Mouse (Mus musculus) testis, postnatal 10 days (tissue): ENCODE measurements at regions not wholly inside any gene's neighbourhood (a gene's known extent, or its start where the extent isn't known, plus 50 kb on each side); places are given as distances from the start of the nearest gene placed in this dataset.

Experiments used
- DNase-seq: peaks from one replicate; pipeline ENCODE4 v3.0.0; 2021; ENCODE audit warnings: low spot score

GRCm38 (mm10) chr7:125262672-125263365, 181.7 kb upstream of the Kdm8 start:
- no peak for DNase-seq

- no peak for DNase-seq
Measured at GRCm38 (mm10) chr7:125263756-125264155, 180.7 kb upstream of the Kdm8 start.

GRCm38 (mm10) chr7:125270711-125271110, 173.8 kb upstream of the Kdm8 start:
- DNase-seq: no peak

GRCm38 (mm10) chr7:125271356-125271755, 173.1 kb upstream of the Kdm8 start:
- DNase-seq: no peak

GRCm38 (mm10) chr7:125281371-125281770, 163.1 kb upstream of the Kdm8 start:
- DNase-seq: no peak

GRCm38 (mm10) chr7:125295226-125295625, 149.2 kb upstream of the Kdm8 start:
- DNase-seq: no peak

- no peak for DNase-seq
Measured at GRCm38 (mm10) chr7:125308433-125308832, 136.0 kb upstream of the Kdm8 start.

- DNase-seq: no peak
Measured at GRCm38 (mm10) chr7:125310971-125311370, 133.5 kb upstream of the Kdm8 start.

GRCm38 (mm10) chr7:125313604-125314003, 130.9 kb upstream of the Kdm8 start:
- DNase-seq: no peak

- DNase-seq: no peak
Measured at GRCm38 (mm10) chr7:125334769-125335168, 109.7 kb upstream of the Kdm8 start.

GRCm38 (mm10) chr7:125335586-125336165, 108.8 kb upstream of the Kdm8 start:
- no peak for DNase-seq

GRCm38 (mm10) chr7:125336826-125337225, 107.7 kb upstream of the Kdm8 start:
- DNase-seq: no peak

GRCm38 (mm10) chr7:125338177-125338751, 106.2 kb upstream of the Kdm8 start:
- no peak for DNase-seq

- no peak for DNase-seq
Measured at GRCm38 (mm10) chr7:125340326-125340905, 104.1 kb upstream of the Kdm8 start.

- DNase-seq: no peak
Measured at GRCm38 (mm10) chr7:125349606-125350005, 94.9 kb upstream of the Kdm8 start.

- no peak for DNase-seq
Measured at GRCm38 (mm10) chr7:125354211-125354610, 90.3 kb upstream of the Kdm8 start.

GRCm38 (mm10) chr7:125354956-125355355, 89.5 kb upstream of the Kdm8 start:
- DNase-seq: no peak

- no peak for DNase-seq
Measured at GRCm38 (mm10) chr7:125358016-125358415, 86.5 kb upstream of the Kdm8 start.

- DNase-seq: no peak
Measured at GRCm38 (mm10) chr7:125383021-125383420, 61.5 kb upstream of the Kdm8 start.

- no peak for DNase-seq
Measured at GRCm38 (mm10) chr7:125384171-125384570, 60.3 kb upstream of the Kdm8 start.

- peak; percentile 53 for DNase-seq
Measured at GRCm38 (mm10) chr7:125392536-125392935, 51.9 kb upstream of the Kdm8 start.

- DNase-seq: no peak
Measured at GRCm38 (mm10) chr7:125393228-125393627, 51.2 kb upstream of the Kdm8 start.

- peak; percentile 98 for DNase-seq
Measured at GRCm38 (mm10) chr7:125393654-125394346, 50.7 kb upstream of the Kdm8 start.
